Mouse (Mus musculus) cerebellum, postnatal 10 days (tissue): ENCODE measurements around the gene Sars2.

Experiments used
- DNase-seq, 2 experiments: peaks; one replicate each; pipeline ENCODE4 v3.0.0; 2021; ENCODE audit warnings: mixed read lengths in 2 of 2

Gene Sars2

GRCm38 (mm10) chr7:28780067-28780658, 38.4 kb downstream of the Sars2 start:
- DNase-seq = peak; percentile 95 to 98

- DNase-seq = no peak
Observed at GRCm38 (mm10) chr7:28780857-28781256, 39.1 kb downstream of the Sars2 start.

GRCm38 (mm10) chr7:28781261-28781663, 39.5 kb downstream of the Sars2 start:
- no peak for DNase-seq

- no peak for DNase-seq
Observed at GRCm38 (mm10) chr7:28785161-28785560, 43.4 kb downstream of the Sars2 start.

- no peak for DNase-seq
Observed at GRCm38 (mm10) chr7:28787884-28788283, 46.1 kb downstream of the Sars2 start.

GRCm38 (mm10) chr7:28788307-28789195, 46.8 kb downstream of the Sars2 start, which contains the start of gene Rinl:
TSS of gene Rinl (plus strand) at chr7:28788969.
- DNase-seq = no peak

- no peak for DNase-seq
Observed at GRCm38 (mm10) chr7:28789235-28789634, 47.4 kb downstream of the Sars2 start.

GRCm38 (mm10) chr7:28790066-28790806, 48.4 kb downstream of the Sars2 start:
- no peak for DNase-seq

- DNase-seq = no peak
Observed at GRCm38 (mm10) chr7:28791706-28792105, 49.9 kb downstream of the Sars2 start.

- DNase-seq = no peak
Observed at GRCm38 (mm10) chr7:28792391-28793185, 50.8 kb downstream of the Sars2 start.

- peak in 1 of 2 experiments; percentile 48 for DNase-seq
Observed at GRCm38 (mm10) chr7:28793834-28794233, 52.0 kb downstream of the Sars2 start.

GRCm38 (mm10) chr7:28794496-28794895, 52.7 kb downstream of the Sars2 start:
- DNase-seq = no peak

- no peak for DNase-seq
Observed at GRCm38 (mm10) chr7:28795832-28796231, 54.0 kb downstream of the Sars2 start.

- peak; percentile 89 to 91 for DNase-seq
Observed at GRCm38 (mm10) chr7:28796562-28796975, 54.8 kb downstream of the Sars2 start.

- no peak for DNase-seq
Observed at GRCm38 (mm10) chr7:28799994-28800393, 58.2 kb downstream of the Sars2 start.

GRCm38 (mm10) chr7:28801451-28801850, 59.7 kb downstream of the Sars2 start:
- no peak for DNase-seq

- peak; percentile 14 to 22 for DNase-seq
Observed at GRCm38 (mm10) chr7:28801901-28802670, 60.3 kb downstream of the Sars2 start.

- DNase-seq = peak; percentile 19 to 30
Observed at GRCm38 (mm10) chr7:28802846-28803588, 61.2 kb downstream of the Sars2 start.
